22 mouse cellular contexts compared by ENCODE assay signal in the genomic region with DNA sequence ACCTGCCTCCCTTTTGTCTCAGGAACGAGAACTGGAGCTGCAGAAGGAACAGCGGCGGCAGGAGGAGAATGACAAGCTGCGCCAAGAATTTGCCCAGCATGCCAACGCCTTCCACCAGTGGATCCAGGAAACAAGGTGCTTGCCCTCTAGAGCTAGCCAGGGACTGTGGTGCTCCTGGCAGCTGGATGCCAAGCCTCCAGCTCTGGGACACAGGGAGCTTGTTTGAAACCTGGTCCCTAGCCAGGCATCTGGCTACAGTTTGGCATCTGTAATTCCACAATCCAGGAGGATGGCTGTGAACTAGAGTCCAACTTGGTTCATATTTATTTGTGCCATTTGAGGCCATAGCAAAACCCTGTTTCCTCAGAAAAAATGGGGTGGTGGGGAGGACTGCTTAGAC. TPM values are rescaled to one million over a fixed set of nuclear protein-coding genes. Genes with fewer than 3 reads are reported as not detected.
DNase-seq lines count a peak whose midpoint lies in the region; ATAC-seq and TF ChIP-seq lines count a peak whose summit lies in the region.
"Had no signal": no experiment of that assay in that cellular context is flagged by ENCODE, and none has a peak within 500 bp of the region (broad histone marks: within the 10 kb centered on the region; RNA-seq: fewer than 3 reads in every experiment).

No protein-coding gene starts in this region.

- ATAC-seq in midbrain, postnatal 0 days (ENCODE audit: low FRiP score) = no peak
- ATAC-seq in midbrain, embryonic 13.5 days = no peak
- ATAC-seq: forebrain, embryonic 14.5 days; forebrain, embryonic 16.5 days had no signal

- H3K36me3 ChIP-seq in midbrain, postnatal 0 days (ENCODE audit: insufficient read depth, low read length) = peaks cover 97% of the 10 kb centered on the region
- peaks cover 100% of the 10 kb centered on the region for H3K36me3 ChIP-seq in midbrain, embryonic 13.5 days

- H3K4me3 ChIP-seq in layer of hippocampus, adult 2 months = no peak overlapping the region
- H3K4me3 ChIP-seq in midbrain, postnatal 0 days (ENCODE audit: low read depth, low read length) = no peak overlapping the region
- no peak overlapping the region for H3K4me3 ChIP-seq in midbrain, embryonic 13.5 days (replicated peaks)
- H3K4me3 ChIP-seq: embryonic facial prominence, embryonic 13.5 days; embryonic facial prominence, embryonic 15.5 days; erythroblast, embryonic 14.5 days; forebrain, embryonic 10.5 days; forebrain, embryonic 12.5 days had no signal

- DNase-seq in layer of hippocampus, adult 2 months (ENCODE audit: low spot score in 2 of 2) = no peak
- DNase-seq in layer of hippocampus, adult 11-12 months (ENCODE audit: low spot score) = no peak
- peak; percentile 9 for DNase-seq in midbrain, postnatal 0 days (ENCODE audit: low spot score)
- DNase-seq in fibroblast of lung, adult 2 months (ENCODE audit: low read depth) = peak; percentile 60
- no peak for DNase-seq in right cerebral cortex, postnatal 14 days
- DNase-seq: adrenal gland, adult 8-10 months; adrenal gland, postnatal 25 days; cerebellum, adult 11 months; cerebellum, adult 18-20 months; cerebellum, adult 8-10 months; cerebellum, adult 9-11 months; cerebellum, postnatal 14 days; cerebellum, postnatal 36 days; embryo, embryonic 11 days had no signal

- TF ChIP-seq CTCF in layer of hippocampus, adult 2 months (conservative IDR thresholded peaks at IDR 0.05) = no peak
- TF ChIP-seq CTCF in midbrain, postnatal 0 days (IDR thresholded peaks at IDR 0.05) = no peak

- no peaks in the 10 kb centered on the region for H3K9me3 ChIP-seq in midbrain, postnatal 0 days (ENCODE audit: low read length)
- H3K9me3 ChIP-seq in midbrain, embryonic 13.5 days = no peaks in the 10 kb centered on the region
- H3K9me3 ChIP-seq: embryonic facial prominence, embryonic 13.5 days; embryonic facial prominence, embryonic 15.5 days; forebrain, embryonic 10.5 days; forebrain, embryonic 12.5 days had no signal

- H3K27ac ChIP-seq in layer of hippocampus, adult 2 months = peak overlapping the region; percentile 43; the same call in 1 of the 2 replicates
- H3K27ac ChIP-seq in midbrain, postnatal 0 days (ENCODE audit: low read depth, low read length) = no peak overlapping the region
- no peak overlapping the region for H3K27ac ChIP-seq in midbrain, embryonic 13.5 days
- H3K27ac ChIP-seq: embryonic facial prominence, embryonic 13.5 days; embryonic facial prominence, embryonic 15.5 days; forebrain, embryonic 10.5 days; forebrain, embryonic 12.5 days had no signal

- 84% methylated on average over 5 of the region's 5 CpGs for WGBS in midbrain, postnatal 0 days
- 95% methylated on average over 5 of the region's 5 CpGs for WGBS in midbrain, embryonic 13.5 days

- H3K9ac ChIP-seq in midbrain, postnatal 0 days (replicated peaks; ENCODE audit: low read length, poor library complexity, severe bottlenecking) = no peak overlapping the region
- H3K9ac ChIP-seq in midbrain, embryonic 13.5 days (replicated peaks) = no peak overlapping the region
- H3K9ac ChIP-seq: embryonic facial prominence, embryonic 13.5 days; embryonic facial prominence, embryonic 15.5 days; forebrain, embryonic 12.5 days had no signal

- no peaks in the 10 kb centered on the region for H3K27me3 ChIP-seq in midbrain, postnatal 0 days (ENCODE audit: insufficient read depth, low read length)
- H3K27me3 ChIP-seq in midbrain, embryonic 13.5 days = no peaks in the 10 kb centered on the region
- H3K27me3 ChIP-seq: embryonic facial prominence, embryonic 13.5 days; embryonic facial prominence, embryonic 15.5 days; forebrain, embryonic 12.5 days had no signal

- H3K4me1 ChIP-seq in midbrain, postnatal 0 days (ENCODE audit: insufficient read depth, low read length) = no peaks in the 10 kb centered on the region
- H3K4me1 ChIP-seq in midbrain, embryonic 13.5 days (replicated peaks) = no peaks in the 10 kb centered on the region
- H3K4me1 ChIP-seq: embryonic facial prominence, embryonic 13.5 days; embryonic facial prominence, embryonic 15.5 days; forebrain, embryonic 10.5 days; forebrain, embryonic 12.5 days had no signal

- H3K4me2 ChIP-seq in midbrain, postnatal 0 days (ENCODE audit: low read depth, low read length, poor library complexity, severe bottlenecking) = no peak overlapping the region
- no peak overlapping the region for H3K4me2 ChIP-seq in midbrain, embryonic 13.5 days (replicated peaks)
- H3K4me2 ChIP-seq: embryonic facial prominence, embryonic 13.5 days; embryonic facial prominence, embryonic 15.5 days; forebrain, embryonic 12.5 days had no signal

RNA-seq across cellular contexts. Expression of gene Wdr34, which starts 21.7 kb away (rescaled TPM):
- 10 to 100 TPM; 37.3 to 37.4 TPM for total RNA-seq in layer of hippocampus, adult 2 months (2021)
- total RNA-seq in midbrain, postnatal 0 days (2014; rRNA removed) = 87.3 and 96.1 TPM in 2 replicates
- polyA plus RNA-seq in midbrain, postnatal 0 days (2015; fragmentation: Nextera tagmentation; extraction: Ambion mirVana) = 76.2 and 82.7 TPM in 2 replicates
- 59.6 and 62.3 TPM in 2 replicates for polyA plus RNA-seq in midbrain, embryonic 13.5 days (2015; fragmentation: Nextera tagmentation; extraction: Ambion mirVana)

RNA-seq across cellular contexts. Expression of gene Set, which starts 30.2 kb away (rescaled TPM):
- total RNA-seq in layer of hippocampus, adult 2 months (2021) = 100 to 1,000 TPM; 171 to 197 TPM
- total RNA-seq in midbrain, postnatal 0 days (2014; rRNA removed) = 190 and 269 TPM in 2 replicates
- 302 and 345 TPM in 2 replicates for polyA plus RNA-seq in midbrain, postnatal 0 days (2015; fragmentation: Nextera tagmentation; extraction: Ambion mirVana)
- polyA plus RNA-seq in midbrain, embryonic 13.5 days (2015; fragmentation: Nextera tagmentation; extraction: Ambion mirVana) = 448 and 482 TPM in 2 replicates

RNA-seq across cellular contexts. Expression of gene Pkn3, which starts 50.5 kb away (rescaled TPM):
- total RNA-seq in layer of hippocampus, adult 2 months (2021) = 1 to 10 TPM; 1.7 to 2.1 TPM
- total RNA-seq in midbrain, postnatal 0 days (2014; rRNA removed) = 1.7 and 2.4 TPM in 2 replicates
- 0.73 and 1.2 TPM in 2 replicates for polyA plus RNA-seq in midbrain, postnatal 0 days (2015; fragmentation: Nextera tagmentation; extraction: Ambion mirVana)
- 2.8 and 3.8 TPM in 2 replicates for polyA plus RNA-seq in midbrain, embryonic 13.5 days (2015; fragmentation: Nextera tagmentation; extraction: Ambion mirVana)

Comparison
In these comparisons a context has a peak if more than half of its experiments do, and no peak if none do; other contexts are left out.
1. DNase-seq: peak in midbrain, postnatal 0 days (single experiment) and fibroblast of lung, adult 2 months (single experiment); none in layer of hippocampus, adult 2 months (0 of 2), layer of hippocampus, adult 11-12 months (single experiment) and right cerebral cortex, postnatal 14 days (single experiment).